Mouse (Mus musculus) gastrocnemius, adult 8-10 months (tissue): ENCODE results near the gene Ctdnep1. TPM values are rescaled to one million over a fixed set of nuclear protein-coding genes. Genes with fewer than 3 reads are reported as not detected.
"Not testable (repeated sequence)": the region's sequence is repeated elsewhere in the genome, so short reads cannot be mapped to it uniquely, and the experiment has no call there.

Source experiments
- DNase-seq, 2 experiments: peaks; one replicate each; pipeline ENCODE4 v3.0.0; 2022; ENCODE audit warnings: low spot score in 2 of 2
- total RNA-seq, 4 experiments: library from RNA; stranded (reverse); gene quantifications; 2 replicates each; pipeline ENCODE4 v1.2.4; 2022

Gene Ctdnep1
- total RNA-seq, 4 experiments from 2014 or later: 266 to 308 (median 283) TPM

GRCm38 (mm10) chr11:69950807-69951459 is 30.0 kb upstream of the Ctdnep1 start:
- no peak for DNase-seq

- no peak for DNase-seq
Measured at GRCm38 (mm10) chr11:69952274-69952673, 28.7 kb upstream of the Ctdnep1 start.

- DNase-seq: no peak
Measured at GRCm38 (mm10) chr11:69953267-69953915, 27.6 kb upstream of the Ctdnep1 start.

GRCm38 (mm10) chr11:69955618-69956017 is 25.3 kb upstream of the Ctdnep1 start:
- not testable (repeated sequence) for DNase-seq

- DNase-seq: no peak
Measured at GRCm38 (mm10) chr11:69956218-69956617, 24.7 kb upstream of the Ctdnep1 start.

- DNase-seq: no peak
Measured at GRCm38 (mm10) chr11:69960616-69961015, 20.3 kb upstream of the Ctdnep1 start.

GRCm38 (mm10) chr11:69961841-69962240 is 19.1 kb upstream of the Ctdnep1 start:
- no peak for DNase-seq

- no peak for DNase-seq
Measured at GRCm38 (mm10) chr11:69964650-69965270, 16.2 kb upstream of the Ctdnep1 start, which contains the start of gene Cldn7. Gene Cldn7, plus strand, starts transcription at chr11:69964779.

- no peak for DNase-seq
Measured at GRCm38 (mm10) chr11:69965271-69966005, 15.5 kb upstream of the Ctdnep1 start.

GRCm38 (mm10) chr11:69966006-69966859 is 14.7 kb upstream of the Ctdnep1 start:
- no peak for DNase-seq

GRCm38 (mm10) chr11:69966860-69967517 is 14.0 kb upstream of the Ctdnep1 start:
- no peak for DNase-seq

- no peak for DNase-seq
Measured at GRCm38 (mm10) chr11:69968793-69969192, 12.2 kb upstream of the Ctdnep1 start.

- DNase-seq: no peak
Measured at GRCm38 (mm10) chr11:69970222-69970621, 10.7 kb upstream of the Ctdnep1 start.

- DNase-seq: no peak
Measured at GRCm38 (mm10) chr11:69970775-69971174, 10.2 kb upstream of the Ctdnep1 start.

- no peak for DNase-seq
Measured at GRCm38 (mm10) chr11:69974907-69975306, 6.0 kb upstream of the Ctdnep1 start.

GRCm38 (mm10) chr11:69976271-69976670 is 4.7 kb upstream of the Ctdnep1 start:
- DNase-seq: no peak

GRCm38 (mm10) chr11:69979827-69980195 is 1.1 kb upstream of the Ctdnep1 start:
- no peak for DNase-seq

- peak; percentile 96 to 98 for DNase-seq
Measured at GRCm38 (mm10) chr11:69980196-69981140, 488 bp upstream of the Ctdnep1 start.

GRCm38 (mm10) chr11:69982225-69982624 is 1.3 kb downstream of the Ctdnep1 start, which contains the start of gene Elp5:
Gene Elp5, minus strand, starts transcription at chr11:69982517.
- no peak for DNase-seq
